ENCODE assay signal across 9 mouse cellular contexts in the genomic region with DNA sequence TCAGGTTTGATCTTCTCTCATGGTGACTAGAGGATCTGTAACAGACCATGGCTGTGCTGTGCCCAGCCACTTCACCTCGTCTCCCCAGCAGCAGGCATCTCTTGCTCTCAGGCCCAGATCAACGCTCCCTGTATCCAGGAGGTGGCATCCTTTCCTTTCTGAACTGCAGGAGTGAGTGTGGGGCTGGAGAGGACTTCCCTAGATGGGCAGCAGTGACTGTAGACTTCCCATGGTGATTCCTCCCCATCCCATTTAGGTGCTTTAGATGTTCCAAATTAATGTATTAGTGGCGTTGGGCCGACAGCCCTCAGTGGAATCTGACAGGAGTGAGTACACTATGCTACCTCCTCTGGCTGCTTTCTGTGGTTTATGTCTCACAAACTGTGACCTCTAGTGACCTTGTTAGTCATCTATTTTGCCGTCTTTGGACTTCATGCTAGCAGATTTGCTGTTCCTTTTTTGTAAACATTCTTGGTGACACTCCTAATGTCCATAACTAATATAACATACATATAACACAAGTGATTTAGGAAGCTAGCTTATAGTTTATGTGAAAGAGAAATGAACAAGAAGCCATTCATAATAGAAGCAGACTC.
DNase-seq lines count a peak whose midpoint lies in the region; ATAC-seq and TF ChIP-seq lines count a peak whose summit lies in the region.
"Had no signal": no experiment of that assay in that cellular context is flagged by ENCODE, and none has a peak within 500 bp of the region (broad histone marks: within the 10 kb centered on the region; RNA-seq: fewer than 3 reads in every experiment).

No protein-coding gene starts in this region.

- peaks cover 4% of the 10 kb centered on the region for H3K4me1 ChIP-seq in cerebellum, adult 2 months (ENCODE audit: control insufficient read depth, insufficient read depth, low read length)
- peaks cover 9% of the 10 kb centered on the region for H3K4me1 ChIP-seq in lung, adult 2 months (ENCODE audit: control insufficient read depth, insufficient read depth, low read length)
- no peaks in the 10 kb centered on the region for H3K4me1 ChIP-seq in embryonic fibroblast, embryonic 13.5 days (ENCODE audit: control insufficient read depth, insufficient read depth, low read length)

- no peak overlapping the region for H3K27ac ChIP-seq in cerebellum, adult 2 months (ENCODE audit: insufficient read depth, low read length)
- peak overlapping the region; percentile 79 for H3K27ac ChIP-seq in embryonic fibroblast, embryonic 13.5 days (ENCODE audit: insufficient read depth, low read length)
- H3K27ac ChIP-seq: embryonic facial prominence, embryonic 12.5 days had no signal

- no peaks in the 10 kb centered on the region for H3K27me3 ChIP-seq in cerebellum, adult 2 months (ENCODE audit: control insufficient read depth, insufficient read depth, low read length)
- H3K27me3 ChIP-seq: embryonic facial prominence, embryonic 12.5 days had no signal

- TF ChIP-seq CTCF in cerebellum, adult 2 months (IDR thresholded peaks at IDR 0.05; ENCODE audit: borderline replicate concordance, insufficient read depth, low read depth, low read length): peak; percentile 31; the same call in 1 of the 2 replicates
- TF ChIP-seq CTCF in lung, adult 2 months (IDR thresholded peaks at IDR 0.05; ENCODE audit: insufficient read depth, low read length): peak; percentile 38; the same call in 1 of the 2 replicates
- TF ChIP-seq CTCF in embryonic fibroblast, embryonic 13.5 days (IDR thresholded peaks at IDR 0.05; ENCODE audit: borderline replicate concordance, insufficient read depth, low read length): no peak

- no peak for ATAC-seq in cerebellum, adult (ENCODE audit: insufficient number of reproducible peaks, low FRiP score, low TSS enrichment)
- ATAC-seq in megakaryocyte-erythroid progenitor cell, adult 5-6 weeks (replicated peaks; ENCODE audit: low FRiP score, low TSS enrichment, poor library complexity, severe bottlenecking): peak; percentile 37; the same call in 1 of the 2 replicates

- TF ChIP-seq POLR2A in cerebellum, adult 2 months (IDR thresholded peaks at IDR 0.05; ENCODE audit: borderline replicate concordance, insufficient read depth, low read length): no peak
- no peak for TF ChIP-seq POLR2A in lung, adult 2 months (IDR thresholded peaks at IDR 0.05; ENCODE audit: borderline replicate concordance, extremely low read depth, low read depth, low read length)
- no peak for TF ChIP-seq POLR2A in embryonic fibroblast, embryonic 13.5 days (IDR thresholded peaks at IDR 0.05; ENCODE audit: low read depth, low read length)

- no peak overlapping the region for H3K4me3 ChIP-seq in cerebellum, adult 2 months (replicated peaks; ENCODE audit: insufficient read depth, low read depth, low read length)
- no peak overlapping the region for H3K4me3 ChIP-seq in lung, adult 2 months (replicated peaks; ENCODE audit: extremely low read depth, low read depth, low read length)
- H3K4me3 ChIP-seq in embryonic fibroblast, embryonic 13.5 days (ENCODE audit: insufficient read depth, low read length): no peak overlapping the region
- H3K4me3 ChIP-seq: embryonic facial prominence, embryonic 12.5 days had no signal

- DNase-seq in cerebellum, adult 2 months: no peak
- DNase-seq in lung, adult 2 months: no peak
- DNase-seq in lung, postnatal 14 days: no peak
- DNase-seq in retina, postnatal 1 day: no peak
- no peak for DNase-seq in frontal cortex, postnatal 14 days (ENCODE audit: low spot score in 2 of 2)

- 85% methylated on average over 5 of the region's 5 CpGs for WGBS in cerebellum, adult 2 months
- 69% methylated on average over 5 of the region's 5 CpGs for whole genome bisulfite sequencing in lung, adult 2 months
